Mouse (Mus musculus): ENCODE data around the gene Rhog. TPM values are rescaled to one million over a fixed set of nuclear protein-coding genes. Genes with fewer than 3 reads are reported as not detected.
A peak's percentile ranks its signal among the peaks of the same experiment; 100 is the strongest.

Rhog gene
- polyA plus RNA-seq, 1 experiment: 20.0 TPM

DNA sequence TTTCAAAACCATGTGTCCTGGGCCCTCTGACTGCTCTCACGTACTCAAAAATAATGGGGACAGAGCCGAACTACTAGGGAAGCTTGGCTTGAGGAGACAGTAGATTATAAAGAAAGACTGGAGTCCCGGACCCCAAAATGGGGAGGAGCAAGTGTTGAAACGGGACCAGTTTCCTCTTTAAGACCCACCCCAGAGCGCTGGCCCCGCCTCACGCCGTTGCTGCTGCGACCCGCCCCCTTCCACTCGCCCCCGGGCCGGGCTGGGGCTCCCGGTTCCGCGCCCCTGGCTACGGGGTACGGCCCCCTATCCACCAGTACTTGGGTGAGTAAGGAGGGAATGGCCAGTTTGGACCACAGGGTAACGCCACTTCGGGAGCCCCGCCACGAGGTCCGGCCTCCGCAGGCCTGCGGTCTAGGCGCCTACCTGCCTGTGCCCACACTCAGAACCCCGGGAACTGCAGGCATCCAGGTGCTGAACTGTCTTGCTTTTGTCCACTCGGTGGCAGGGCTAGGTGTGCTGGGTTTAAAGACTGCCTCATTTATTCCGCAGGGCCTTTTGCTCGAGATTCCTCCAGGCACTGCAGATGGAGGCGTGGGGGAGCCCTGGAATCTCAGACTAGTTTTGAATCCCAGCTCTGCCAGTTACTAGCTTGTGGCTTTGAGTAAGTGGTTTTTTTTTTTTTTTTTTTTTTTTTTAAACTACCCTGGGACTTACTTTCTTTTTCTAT, 32.9 kb downstream of the Rhog start:
- H3K27ac ChIP-seq (ENCODE audit: insufficient read depth, low read length): peak overlapping the region; percentile 83
- peaks cover 3% of the 10 kb centered on the region for H3K4me1 ChIP-seq (ENCODE audit: control insufficient read depth, insufficient read depth, low read length)
- peak overlapping the region; percentile 99 for H3K4me3 ChIP-seq (ENCODE audit: low read depth, low read length)
- H3K9ac ChIP-seq (ENCODE audit: low read depth, poor library complexity, severe bottlenecking): peak overlapping the region; percentile 83
- H3K36me3 ChIP-seq (ENCODE audit: control insufficient read depth, insufficient read depth, low read length, poor library complexity, severe bottlenecking): no peaks in the 10 kb centered on the region
- TF ChIP-seq EP300 (IDR thresholded peaks at IDR 0.05; ENCODE audit: insufficient read depth, low read depth, low read length) (no peak), CTCF (IDR thresholded peaks at IDR 0.05; ENCODE audit: low read depth, low read length) (no peak), POLR2A (IDR thresholded peaks at IDR 0.05; ENCODE audit: insufficient read depth, low read length) (no peak)
- no peaks in the 10 kb centered on the region for H3K27me3 ChIP-seq (ENCODE audit: control insufficient read depth, insufficient read depth, low read length, poor library complexity, severe bottlenecking)
- no peaks in the 10 kb centered on the region for H3K9me3 ChIP-seq (replicated peaks; ENCODE audit: control insufficient read depth, insufficient read depth, low read length, poor library complexity, severe bottlenecking)

DNA sequence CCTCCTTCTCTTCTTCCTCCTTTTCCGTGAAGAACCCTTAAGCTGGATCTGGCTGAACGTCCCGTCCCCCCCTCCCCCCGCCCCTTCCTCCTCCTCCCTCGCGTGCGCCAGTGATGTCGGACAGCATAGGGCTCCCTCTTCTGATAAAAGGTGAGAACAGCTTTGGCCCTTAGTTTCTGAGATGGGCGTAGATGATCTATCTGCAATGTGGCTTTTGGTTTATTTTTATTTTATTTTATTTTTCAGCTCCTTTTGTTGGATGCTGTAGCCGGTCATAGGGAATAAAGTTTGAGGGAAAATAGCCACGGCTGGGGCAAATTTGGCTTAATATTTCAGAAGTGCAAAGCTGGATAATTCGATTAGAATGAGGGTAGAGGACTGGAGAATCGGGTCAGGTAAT, 33.5 kb downstream of the Rhog start:
- H3K9ac ChIP-seq (ENCODE audit: low read depth, poor library complexity, severe bottlenecking): peak overlapping the region; percentile 83
- peak overlapping the region; percentile 83 for H3K27ac ChIP-seq (ENCODE audit: insufficient read depth, low read length)
- H3K4me1 ChIP-seq (ENCODE audit: control insufficient read depth, insufficient read depth, low read length): peaks cover 3% of the 10 kb centered on the region
- no peak for TF ChIP-seq POLR2A (IDR thresholded peaks at IDR 0.05; ENCODE audit: insufficient read depth, low read length)
- peak; percentile 31 for TF ChIP-seq CTCF (IDR thresholded peaks at IDR 0.05; ENCODE audit: low read depth, low read length)
- TF ChIP-seq EP300 (IDR thresholded peaks at IDR 0.05; ENCODE audit: insufficient read depth, low read depth, low read length): no peak
- no peaks in the 10 kb centered on the region for H3K27me3 ChIP-seq (ENCODE audit: control insufficient read depth, insufficient read depth, low read length, poor library complexity, severe bottlenecking)
- H3K36me3 ChIP-seq (ENCODE audit: control insufficient read depth, insufficient read depth, low read length, poor library complexity, severe bottlenecking): no peaks in the 10 kb centered on the region
- H3K4me3 ChIP-seq (ENCODE audit: low read depth, low read length): no peak overlapping the region
- no peaks in the 10 kb centered on the region for H3K9me3 ChIP-seq (replicated peaks; ENCODE audit: control insufficient read depth, insufficient read depth, low read length, poor library complexity, severe bottlenecking)

DNA sequence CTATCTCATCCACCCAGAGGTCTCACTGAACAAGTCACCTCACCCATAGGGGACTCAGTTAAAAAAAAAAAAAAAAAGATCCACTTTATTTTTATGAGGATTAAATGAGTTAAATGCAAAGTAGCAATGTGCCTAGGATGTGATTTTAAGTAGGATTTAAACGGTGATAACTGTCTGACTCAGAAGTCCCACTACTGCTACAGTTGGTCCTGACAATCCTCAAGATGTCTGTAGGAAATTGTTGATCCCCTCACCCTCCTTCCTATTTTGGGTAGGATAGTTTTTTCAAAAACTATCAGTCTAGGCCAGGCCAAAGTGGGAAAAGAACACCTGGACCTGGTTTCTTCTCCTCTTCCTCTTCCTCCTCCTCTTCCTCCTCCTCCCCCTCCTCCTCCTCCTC, 34.0 kb downstream of the Rhog start:
- no peaks in the 10 kb centered on the region for H3K36me3 ChIP-seq (ENCODE audit: control insufficient read depth, insufficient read depth, low read length, poor library complexity, severe bottlenecking)
- no peaks in the 10 kb centered on the region for H3K9me3 ChIP-seq (replicated peaks; ENCODE audit: control insufficient read depth, insufficient read depth, low read length, poor library complexity, severe bottlenecking)
- peak overlapping the region; percentile 83; the same call in 1 of the 2 replicates for H3K9ac ChIP-seq (ENCODE audit: low read depth, poor library complexity, severe bottlenecking)
- no peak overlapping the region for H3K4me3 ChIP-seq (ENCODE audit: low read depth, low read length)
- peaks cover 3% of the 10 kb centered on the region for H3K4me1 ChIP-seq (ENCODE audit: control insufficient read depth, insufficient read depth, low read length)
- no peaks in the 10 kb centered on the region for H3K27me3 ChIP-seq (ENCODE audit: control insufficient read depth, insufficient read depth, low read length, poor library complexity, severe bottlenecking)
- no peak overlapping the region for H3K27ac ChIP-seq (ENCODE audit: insufficient read depth, low read length)
- TF ChIP-seq POLR2A (IDR thresholded peaks at IDR 0.05; ENCODE audit: insufficient read depth, low read length): no peak
- TF ChIP-seq CTCF (IDR thresholded peaks at IDR 0.05; ENCODE audit: low read depth, low read length): no peak
- TF ChIP-seq EP300 (IDR thresholded peaks at IDR 0.05; ENCODE audit: insufficient read depth, low read depth, low read length): no peak

DNA sequence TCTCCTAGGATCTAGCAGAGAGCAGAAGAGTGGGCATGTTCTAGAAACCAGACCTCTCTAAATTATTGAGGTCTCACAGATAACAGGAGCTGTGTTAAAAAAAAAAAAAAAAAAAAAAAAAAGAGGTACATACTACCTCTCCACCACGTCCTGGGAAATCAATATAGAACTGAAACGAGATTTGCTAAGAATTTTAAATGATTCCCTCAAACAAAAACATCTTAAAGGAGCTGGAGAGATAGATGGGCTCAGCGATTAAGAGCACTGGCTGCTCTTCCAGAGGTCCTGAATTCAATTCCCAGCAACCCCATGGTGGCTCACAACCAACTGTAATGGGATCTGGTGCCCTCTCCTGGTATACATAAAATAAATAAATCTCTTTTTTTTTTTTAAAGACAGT, 44.8 kb downstream of the Rhog start:
- Histone ChIP-seq H3K4me3 (ENCODE audit: low read depth, low read length) (peak overlapping the region; percentile 88; the same call in 1 of the 2 replicates), H3K27me3 (ENCODE audit: control insufficient read depth, insufficient read depth, low read length, poor library complexity, severe bottlenecking) (no peaks in the 10 kb centered on the region), H3K27ac (ENCODE audit: insufficient read depth, low read length) (peak overlapping the region; percentile 90), H3K9me3 (replicated peaks; ENCODE audit: control insufficient read depth, insufficient read depth, low read length, poor library complexity, severe bottlenecking) (no peaks in the 10 kb centered on the region), H3K9ac (ENCODE audit: low read depth, poor library complexity, severe bottlenecking) (peak overlapping the region; percentile 63), H3K4me1 (ENCODE audit: control insufficient read depth, insufficient read depth, low read length) (no peaks in the 10 kb centered on the region), H3K36me3 (ENCODE audit: control insufficient read depth, insufficient read depth, low read length, poor library complexity, severe bottlenecking) (peaks cover 6% of the 10 kb centered on the region; the same call in 1 of the 2 replicates)
- TF ChIP-seq EP300 (IDR thresholded peaks at IDR 0.05; ENCODE audit: insufficient read depth, low read depth, low read length) (no peak), CTCF (IDR thresholded peaks at IDR 0.05; ENCODE audit: low read depth, low read length) (no peak), POLR2A (IDR thresholded peaks at IDR 0.05; ENCODE audit: insufficient read depth, low read length) (no peak)

DNA sequence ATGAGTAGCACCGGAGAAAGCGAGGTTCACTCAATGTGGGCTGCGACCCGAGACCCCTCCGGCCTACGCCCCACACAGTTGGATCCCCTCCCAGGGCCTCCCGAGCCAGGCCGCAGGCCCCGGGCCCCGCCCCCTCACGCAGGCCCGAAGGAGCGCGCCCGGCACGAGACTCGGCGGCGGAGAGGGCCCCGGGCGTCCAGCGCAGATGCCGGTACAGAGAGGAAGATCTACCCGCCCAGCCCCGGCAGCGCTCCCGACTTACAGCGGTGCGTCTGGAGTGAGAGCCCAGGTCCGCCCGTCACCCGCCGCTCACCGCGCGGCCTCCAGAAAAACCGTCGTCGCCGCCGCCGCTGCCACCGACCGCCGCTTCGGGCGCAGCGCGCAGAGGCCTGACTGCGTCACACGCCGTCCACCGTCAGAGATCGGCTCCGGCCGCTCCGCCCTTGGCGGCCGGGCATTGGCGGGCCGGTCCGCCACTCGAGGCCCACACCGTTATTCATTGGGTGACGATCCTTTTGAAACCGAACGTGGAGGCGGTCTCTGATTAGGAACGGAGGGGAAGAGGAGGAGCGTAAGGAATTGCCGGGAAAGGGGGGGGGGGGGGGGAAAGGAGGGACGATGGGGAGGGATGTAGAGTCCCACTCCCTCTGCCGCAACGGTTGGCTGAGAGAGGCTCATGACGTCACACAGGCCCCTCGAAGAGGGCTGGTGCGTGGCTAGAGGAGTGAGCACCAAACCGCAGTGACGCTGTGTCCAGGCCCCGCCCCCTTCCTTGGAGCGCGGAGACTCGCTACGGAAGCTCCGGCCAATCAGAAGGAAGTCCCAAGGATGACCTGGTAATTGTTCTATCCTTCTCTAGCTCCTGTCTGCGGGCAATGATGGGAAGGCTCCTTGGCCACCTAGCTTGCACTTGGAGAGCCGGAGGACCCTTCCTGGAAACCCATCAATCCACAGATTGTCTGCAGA, 45.8 kb downstream of the Rhog start, which contains the start of the genes Nup98 and Pgap2:
Gene Nup98, minus strand, starts transcription at position 421 of the 966 bp plus-strand sequence.
Gene Pgap2, plus strand, starts transcription at position 453 of the 966 bp plus-strand sequence.
- H3K4me3 ChIP-seq (ENCODE audit: low read depth, low read length): peak within 1 kb of the TSS; percentile 98
- H3K36me3 ChIP-seq (ENCODE audit: control insufficient read depth, insufficient read depth, low read length, poor library complexity, severe bottlenecking): peaks cover 8% of the 10 kb centered on the region; the same call in 1 of the 2 replicates
- H3K9me3 ChIP-seq (replicated peaks; ENCODE audit: control insufficient read depth, insufficient read depth, low read length, poor library complexity, severe bottlenecking): no peaks in the 10 kb centered on the region
- peak; percentile 27 for TF ChIP-seq POLR2A (IDR thresholded peaks at IDR 0.05; ENCODE audit: insufficient read depth, low read length)
- TF ChIP-seq CTCF (IDR thresholded peaks at IDR 0.05; ENCODE audit: low read depth, low read length): no peak
- peak within 1 kb of the TSS; percentile 93 for H3K9ac ChIP-seq (ENCODE audit: low read depth, poor library complexity, severe bottlenecking)
- peak within 1 kb of the TSS; percentile 90 for H3K27ac ChIP-seq (ENCODE audit: insufficient read depth, low read length)
- no peaks in the 10 kb centered on the region for H3K4me1 ChIP-seq (ENCODE audit: control insufficient read depth, insufficient read depth, low read length)
- H3K27me3 ChIP-seq (ENCODE audit: control insufficient read depth, insufficient read depth, low read length, poor library complexity, severe bottlenecking): no peaks in the 10 kb centered on the region
